Mouse (Mus musculus): Measurements from ENCODE around the gene Htr2b. TPM values are rescaled to one million over a fixed set of nuclear protein-coding genes. Genes with fewer than 3 reads are reported as not detected.

The Htr2b gene
- not detected for polyA plus RNA-seq (2014; fragmentation: Illumina TruSeq; extraction: RNeasy Lipid Tissue Mini Kit (QIAGEN cat#74804); ENCODE audit: low read depth, low replicate concordance)

GRCm38 (mm10) chr1:86111779-86112178 is at the start of gene Htr2b:
Gene Htr2b (minus strand): TSS chr1:86111970.

GRCm38 (mm10) chr1:86154133-86154823 is 42.5 kb upstream of the Htr2b start, which contains the start of gene Armc9:
Gene Armc9 (plus strand): TSS chr1:86154780.

GRCm38 (mm10) chr1:86133337-86133736 is 21.6 kb upstream of the Htr2b start, which contains the start of gene Gm21972:
Gene Gm21972 (plus strand): TSS chr1:86133637.

GRCm38 (mm10) chr1:86064271-86064991 is 47.3 kb downstream of the Htr2b start, which contains the start of gene Psmd1:
Gene Psmd1 (plus strand): TSS chr1:86064387.

Other genes starting within 250 kb of the Htr2b start
- 2.6 TPM for gene Itm2c, start 217.7 kb downstream of the Htr2b start, polyA plus RNA-seq (2014; fragmentation: Illumina TruSeq; extraction: RNeasy Lipid Tissue Mini Kit (QIAGEN cat#74804); ENCODE audit: low read depth, low replicate concordance)
- not detected for gene 4933407L21Rik, start 183.5 kb downstream of the Htr2b start, polyA plus RNA-seq (2014; fragmentation: Illumina TruSeq; extraction: RNeasy Lipid Tissue Mini Kit (QIAGEN cat#74804); ENCODE audit: low read depth, low replicate concordance)
- gene Gpr55, start 151.0 kb downstream of the Htr2b start, polyA plus RNA-seq (2014; fragmentation: Illumina TruSeq; extraction: RNeasy Lipid Tissue Mini Kit (QIAGEN cat#74804); ENCODE audit: low read depth, low replicate concordance), result not detected
- not detected for gene Spata3, start 95.2 kb downstream of the Htr2b start, polyA plus RNA-seq (2014; fragmentation: Illumina TruSeq; extraction: RNeasy Lipid Tissue Mini Kit (QIAGEN cat#74804); ENCODE audit: low read depth, low replicate concordance)
- gene 2810459M11Rik, start 66.1 kb downstream of the Htr2b start, polyA plus RNA-seq (2014; fragmentation: Illumina TruSeq; extraction: RNeasy Lipid Tissue Mini Kit (QIAGEN cat#74804); ENCODE audit: low read depth, low replicate concordance), result 43.7 TPM
- gene Psmd1, start 47.6 kb downstream of the Htr2b start, polyA plus RNA-seq (2014; fragmentation: Illumina TruSeq; extraction: RNeasy Lipid Tissue Mini Kit (QIAGEN cat#74804); ENCODE audit: low read depth, low replicate concordance), result 120 TPM
- gene Gm21972, start 21.7 kb upstream of the Htr2b start, polyA plus RNA-seq (2014; fragmentation: Illumina TruSeq; extraction: RNeasy Lipid Tissue Mini Kit (QIAGEN cat#74804); ENCODE audit: low read depth, low replicate concordance), result not detected
- gene Armc9, start 42.8 kb upstream of the Htr2b start, polyA plus RNA-seq (2014; fragmentation: Illumina TruSeq; extraction: RNeasy Lipid Tissue Mini Kit (QIAGEN cat#74804); ENCODE audit: low read depth, low replicate concordance), result 3.4 TPM
- not detected for gene B3gnt7, start 190.9 kb upstream of the Htr2b start, polyA plus RNA-seq (2014; fragmentation: Illumina TruSeq; extraction: RNeasy Lipid Tissue Mini Kit (QIAGEN cat#74804); ENCODE audit: low read depth, low replicate concordance)
- 150 TPM for gene Ncl, start 247.4 kb upstream of the Htr2b start, polyA plus RNA-seq (2014; fragmentation: Illumina TruSeq; extraction: RNeasy Lipid Tissue Mini Kit (QIAGEN cat#74804); ENCODE audit: low read depth, low replicate concordance)

All from liver, adult 10 weeks (tissue).